Mouse (Mus musculus) liver, embryonic 12.5 days (tissue): ENCODE measurements around the gene Slc17a7. TPM values are rescaled to one million over a fixed set of nuclear protein-coding genes. Genes with fewer than 3 reads are reported as not detected.

Experiments
- ATAC-seq: fragments of 200-750 bp; cut with Nextera tagmentation; 2 replicates; pipeline ENCODE4 v1.8.0; 2017; ENCODE audit warnings: moderate number of reproducible peaks, mild to moderate bottlenecking, moderate library complexity
- H3K27ac ChIP-seq: fragments of 300-500 bp; sonication (generic); 2 replicates; pipeline ENCODE4 v1.5.1; 2016; ENCODE audit warnings: mild to moderate bottlenecking
- H3K27me3 ChIP-seq: fragments of 300-500 bp; sonication (generic); replicated peaks from 2 replicates; pipeline ENCODE4 v1.6.1; 2016; ENCODE audit warnings: mild to moderate bottlenecking, moderate library complexity
- H3K36me3 ChIP-seq: fragments of 300-500 bp; sonication (generic); 2 replicates; pipeline ENCODE4 v1.6.1; 2016; ENCODE audit warnings: mild to moderate bottlenecking, moderate library complexity
- H3K4me1 ChIP-seq: fragments of 300-500 bp; sonication (generic); 2 replicates; pipeline ENCODE4 v1.6.1; 2016
- H3K4me2 ChIP-seq: fragments of 300-500 bp; sonication (generic); 2 replicates; pipeline ENCODE4 v1.6.1; 2016; ENCODE audit warnings: mild to moderate bottlenecking, moderate library complexity
- H3K4me3 ChIP-seq: fragments of 300-500 bp; sonication (generic); 2 replicates; pipeline ENCODE4 v1.5.1; 2016; ENCODE audit warnings: mild to moderate bottlenecking, moderate library complexity
- H3K9ac ChIP-seq: fragments of 300-500 bp; sonication (generic); 2 replicates; pipeline ENCODE4 v1.6.1; 2016; ENCODE audit warnings: mild to moderate bottlenecking, moderate library complexity
- H3K9me3 ChIP-seq: fragments of 300-500 bp; sonication (generic); replicated peaks from 2 replicates; pipeline ENCODE4 v1.6.1; 2016; ENCODE audit warnings: mild to moderate bottlenecking, moderate library complexity
- WGBS: fragments of 180-500 bp; shearing (Covaris S2); methylation state at CpG from one replicate; pipeline ENCODE4 v1.1.7; 2016; ENCODE audit not compliant: insufficient replicate concordance; 5-methylcytosine and 5-hydroxymethylcytosine counted together
- polyA plus RNA-seq: library from polyadenylated mRNA; unstranded; fragments of >200 nt; fragmentation: Nextera tagmentation; extraction: Ambion mirVana; gene quantifications from 2 replicates; pipeline ENCODE4 v1.2.1, GENCODE M21; 2016

Slc17a7 gene
- polyA plus RNA-seq, result not detected in 2 replicates

- WGBS, result 2% methylated on average over 41 of the region's 41 CpGs
- Histone ChIP-seq H3K9ac (peak within 1 kb of the TSS; percentile 49), H3K4me1 (peaks cover 27% of the 10 kb centered on the region), H3K4me3 (peak within 1 kb of the TSS; percentile 54), H3K4me2 (peak within 1 kb of the TSS; percentile 79), H3K27ac (no peak within 1 kb of the TSS), H3K36me3 (peaks cover 2% of the 10 kb centered on the region; the same call in 1 of the 2 replicates), H3K27me3 (peaks cover 67% of the 10 kb centered on the region), H3K9me3 (peaks cover 2% of the 10 kb centered on the region)
- peak; percentile 42 for ATAC-seq
Measured at GRCm38 (mm10) chr7:45163735-45164490, at the start of gene Slc17a7. Gene Slc17a7, plus strand, starts transcription at chr7:45163949.

GRCm38 (mm10) chr7:45117566-45117965, 46.2 kb upstream of the Slc17a7 start:
- Histone ChIP-seq H3K9ac (peak overlapping the region; percentile 15; the same call in 1 of the 2 replicates), H3K4me1 (peaks cover 73% of the 10 kb centered on the region), H3K27me3 (no peaks in the 10 kb centered on the region), H3K4me2 (no peak overlapping the region), H3K36me3 (peaks cover 44% of the 10 kb centered on the region), H3K4me3 (no peak overlapping the region), H3K27ac (peak overlapping the region; percentile 12; the same call in 1 of the 2 replicates), H3K9me3 (no peaks in the 10 kb centered on the region)
- 62% methylated on average over 8 of the region's 8 CpGs for WGBS
- no peak for ATAC-seq

- WGBS, result 58% methylated on average over 6 of the region's 6 CpGs
- Histone ChIP-seq H3K27ac (peak overlapping the region; percentile 12; the same call in 1 of the 2 replicates), H3K4me1 (peaks cover 73% of the 10 kb centered on the region), H3K27me3 (no peaks in the 10 kb centered on the region), H3K4me2 (no peak overlapping the region), H3K9me3 (no peaks in the 10 kb centered on the region), H3K4me3 (no peak overlapping the region), H3K9ac (no peak overlapping the region), H3K36me3 (peaks cover 51% of the 10 kb centered on the region)
- no peak for ATAC-seq
Measured at GRCm38 (mm10) chr7:45118336-45118735, 45.4 kb upstream of the Slc17a7 start.

GRCm38 (mm10) chr7:45119780-45120709, 43.7 kb upstream of the Slc17a7 start:
- H3K36me3 ChIP-seq, result peaks cover 54% of the 10 kb centered on the region

GRCm38 (mm10) chr7:45121404-45121803, 42.3 kb upstream of the Slc17a7 start:
- no peaks in the 10 kb centered on the region for H3K9me3 ChIP-seq
- peaks cover 68% of the 10 kb centered on the region for H3K36me3 ChIP-seq
- peak overlapping the region; percentile 90 for H3K4me2 ChIP-seq
- WGBS, result 43% methylated on average over 8 of the region's 8 CpGs
- no peaks in the 10 kb centered on the region for H3K27me3 ChIP-seq
- ATAC-seq, result no peak
- peak overlapping the region; percentile 97; the same call in 1 of the 2 replicates for H3K4me3 ChIP-seq
- peaks cover 82% of the 10 kb centered on the region for H3K4me1 ChIP-seq
- H3K27ac ChIP-seq, result peak overlapping the region; percentile 52
- peak overlapping the region; percentile 49 for H3K9ac ChIP-seq

More at GRCm38 (mm10) chr7:45119780-45120709, 43.7 kb upstream of the Slc17a7 start:
- peak overlapping the region; percentile 57 for H3K27ac ChIP-seq
- WGBS, result 55% methylated on average over 5 of the region's 5 CpGs
- ATAC-seq, result no peak
- peaks cover 75% of the 10 kb centered on the region for H3K4me1 ChIP-seq
- no peak overlapping the region for H3K4me3 ChIP-seq
- 0 out of 2 replicates have a peak overlapping the region, but pooled peaks have one; percentile 2 for H3K9ac ChIP-seq
- no peaks in the 10 kb centered on the region for H3K27me3 ChIP-seq
- H3K4me2 ChIP-seq, result no peak overlapping the region
- H3K9me3 ChIP-seq, result no peaks in the 10 kb centered on the region

- peak overlapping the region; percentile 49 for H3K9ac ChIP-seq
- H3K4me1 ChIP-seq, result peaks cover 88% of the 10 kb centered on the region
- peak overlapping the region; percentile 52 for H3K27ac ChIP-seq
- H3K4me2 ChIP-seq, result peak overlapping the region; percentile 90
- peaks cover 73% of the 10 kb centered on the region for H3K36me3 ChIP-seq
- ATAC-seq, result no peak
- H3K9me3 ChIP-seq, result no peaks in the 10 kb centered on the region
- H3K4me3 ChIP-seq, result peak overlapping the region; percentile 97; the same call in 1 of the 2 replicates
- H3K27me3 ChIP-seq, result no peaks in the 10 kb centered on the region
Measured at GRCm38 (mm10) chr7:45121966-45122365, 41.8 kb upstream of the Slc17a7 start.

GRCm38 (mm10) chr7:45122561-45123185, 41.1 kb upstream of the Slc17a7 start:
- H3K27me3 ChIP-seq, result no peaks in the 10 kb centered on the region
- H3K9me3 ChIP-seq, result no peaks in the 10 kb centered on the region
- peak overlapping the region; percentile 96 for H3K9ac ChIP-seq
- ATAC-seq, result no peak
- peak overlapping the region; percentile 95 for H3K27ac ChIP-seq
- peaks cover 91% of the 10 kb centered on the region for H3K4me1 ChIP-seq
- 58% methylated on average over 15 of the region's 15 CpGs for WGBS
- peak overlapping the region; percentile 90 for H3K4me2 ChIP-seq
- H3K36me3 ChIP-seq, result peaks cover 80% of the 10 kb centered on the region
- peak overlapping the region; percentile 97 for H3K4me3 ChIP-seq

- H3K36me3 ChIP-seq, result peaks cover 79% of the 10 kb centered on the region
- H3K4me2 ChIP-seq, result peak overlapping the region; percentile 90
- H3K27ac ChIP-seq, result peak overlapping the region; percentile 95
- WGBS, result 7% methylated on average over 12 of the region's 12 CpGs
- peaks cover 87% of the 10 kb centered on the region for H3K4me1 ChIP-seq
- ATAC-seq, result no peak
- no peaks in the 10 kb centered on the region for H3K27me3 ChIP-seq
- peak overlapping the region; percentile 96 for H3K9ac ChIP-seq
- H3K9me3 ChIP-seq, result no peaks in the 10 kb centered on the region
- peak overlapping the region; percentile 97 for H3K4me3 ChIP-seq
Measured at GRCm38 (mm10) chr7:45123186-45123570, 40.6 kb upstream of the Slc17a7 start.

- Histone ChIP-seq H3K4me1 (peaks cover 76% of the 10 kb centered on the region), H3K27ac (peak within 1 kb of the TSS; percentile 95), H3K4me2 (peak within 1 kb of the TSS; percentile 90), H3K27me3 (no peaks in the 10 kb centered on the region), H3K9me3 (no peaks in the 10 kb centered on the region), H3K9ac (peak within 1 kb of the TSS; percentile 98), H3K36me3 (peaks cover 69% of the 10 kb centered on the region), H3K4me3 (peak within 1 kb of the TSS; percentile 97)
- peak; percentile 81 for ATAC-seq
- WGBS, result under 1% methylated on average over 59 of the region's 59 CpGs
Measured at GRCm38 (mm10) chr7:45124224-45125143, 39.3 kb upstream of the Slc17a7 start, which contains the start of gene Rps11. Gene Rps11, minus strand, starts transcription at chr7:45124439.

GRCm38 (mm10) chr7:45125144-45125600, 38.6 kb upstream of the Slc17a7 start:
- no peak for ATAC-seq
- WGBS, result 15% methylated on average over 7 of the region's 7 CpGs
- Histone ChIP-seq H3K9me3 (no peaks in the 10 kb centered on the region), H3K27me3 (no peaks in the 10 kb centered on the region), H3K27ac (peak overlapping the region; percentile 95), H3K4me2 (peak overlapping the region; percentile 90), H3K4me3 (peak overlapping the region; percentile 97), H3K9ac (peak overlapping the region; percentile 98), H3K4me1 (peaks cover 76% of the 10 kb centered on the region), H3K36me3 (peaks cover 62% of the 10 kb centered on the region)
